Mouse (Mus musculus) liver, postnatal 0 days (tissue): ENCODE data around the gene Hnrnph3.

Source experiments
- CTCF ChIP-seq: sonication (generic); IDR thresholded peaks from 2 replicates; pipeline ENCODE4 v1.5.1; 2016; ENCODE audit warnings: antibody characterized with exemption, low read depth
- EP300 ChIP-seq: IDR thresholded peaks from 2 replicates; pipeline ENCODE4 v1.6.1; 2016; ENCODE audit warnings: antibody characterized with exemption, low read depth, mild to moderate bottlenecking

DNA sequence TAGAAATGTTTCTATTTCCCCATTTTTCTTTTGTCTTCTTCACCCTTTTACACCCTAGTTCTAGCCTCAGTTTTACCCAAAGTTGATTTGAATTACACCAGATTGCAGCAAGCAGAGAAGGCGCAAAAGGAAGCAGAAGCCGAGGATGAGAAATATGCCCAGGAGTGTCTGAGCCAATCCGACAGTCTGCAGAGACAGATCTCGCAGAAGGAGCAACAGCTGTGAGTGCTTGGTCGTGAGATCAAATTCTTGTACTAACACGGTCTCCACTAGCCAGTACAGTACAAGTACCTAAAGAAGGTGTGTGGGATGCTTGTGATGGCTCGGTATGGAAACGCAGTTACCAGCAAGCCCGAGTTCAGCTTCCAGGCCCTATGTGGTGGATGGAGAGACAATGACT is 19.5 kb downstream of the Hnrnph3 start:
- TF ChIP-seq CTCF (no peak), EP300 (no peak)
